Mouse (Mus musculus): ENCODE data around the gene Lasp1.

DNA sequence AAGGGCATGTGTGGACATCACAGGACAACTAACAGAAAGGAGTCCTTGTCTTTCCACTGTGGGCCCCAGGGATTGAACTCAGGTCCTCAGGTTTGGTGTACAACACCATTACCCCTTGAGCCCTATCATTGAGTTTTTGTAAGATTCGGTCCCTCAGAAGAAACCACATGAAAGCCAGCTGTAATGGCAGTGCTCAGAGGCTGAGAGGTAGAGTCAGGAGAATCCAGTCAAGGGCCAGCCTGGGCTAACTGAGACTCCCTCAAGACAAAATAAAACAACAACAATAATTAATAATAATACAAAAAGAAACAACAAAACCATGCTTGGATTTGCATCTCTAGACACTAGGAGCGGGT is 41.3 kb downstream of the Lasp1 start:
- TF ChIP-seq CTCF (IDR thresholded peaks at IDR 0.05) = no peak
- TF ChIP-seq POLR2A (IDR thresholded peaks at IDR 0.05; ENCODE audit: insufficient read depth, low read depth, low read length) = no peak
